Mouse (Mus musculus) limb, embryonic 15.5 days (tissue): ENCODE results near the gene Ipo9. TPM values are rescaled to one million over a fixed set of nuclear protein-coding genes. Genes with fewer than 3 reads are reported as not detected.

Source experiments
- ATAC-seq: fragments of 200-750 bp; cut with Nextera tagmentation; 2 replicates; pipeline ENCODE4 v1.8.0; 2017; ENCODE audit warnings: low read depth, moderate TSS enrichment; ENCODE audit not compliant: insufficient number of reproducible peaks, low FRiP score, low TSS enrichment
- H3K27ac ChIP-seq: fragments of 300-500 bp; sonication (generic); 2 replicates; pipeline ENCODE4 v1.5.1; 2015; ENCODE audit warnings: moderate library complexity, mild to moderate bottlenecking, inconsistent platforms
- H3K27me3 ChIP-seq: fragments of 300-500 bp; sonication (generic); 2 replicates; pipeline ENCODE4 v1.6.1; 2015; ENCODE audit warnings: inconsistent platforms
- H3K36me3 ChIP-seq: fragments of 300-500 bp; sonication (generic); 2 replicates; pipeline ENCODE4 v1.6.1; 2015; ENCODE audit warnings: inconsistent platforms
- H3K4me1 ChIP-seq: fragments of 300-500 bp; sonication (generic); 2 replicates; pipeline ENCODE4 v1.6.1; 2015; ENCODE audit warnings: inconsistent platforms
- H3K4me2 ChIP-seq: fragments of 300-500 bp; sonication (generic); 2 replicates; pipeline ENCODE4 v1.6.1; 2015; ENCODE audit warnings: mild to moderate bottlenecking, inconsistent platforms
- H3K4me3 ChIP-seq: fragments of 300-500 bp; sonication (generic); 2 replicates; pipeline ENCODE4 v1.5.1; 2015; ENCODE audit warnings: mild to moderate bottlenecking, inconsistent platforms
- H3K9ac ChIP-seq: fragments of 300-500 bp; sonication (generic); 2 replicates; pipeline ENCODE4 v1.6.1; 2015; ENCODE audit warnings: inconsistent platforms
- H3K9me3 ChIP-seq: fragments of 300-500 bp; sonication (generic); 2 replicates; pipeline ENCODE4 v1.6.1; 2016; ENCODE audit warnings: inconsistent platforms
- WGBS: fragments of 180-500 bp; shearing (Covaris S2); methylation state at CpG from one replicate; pipeline ENCODE4 v1.1.7; 2015; 5-methylcytosine and 5-hydroxymethylcytosine counted together
- polyA plus RNA-seq: library from polyadenylated mRNA; unstranded; fragments of >200 nt; fragmentation: Nextera tagmentation; extraction: Ambion mirVana; gene quantifications from 2 replicates; pipeline ENCODE4 v1.2.1, GENCODE M21; 2015

The Ipo9 gene
- 102 and 113 TPM in 2 replicates for polyA plus RNA-seq

DNA sequence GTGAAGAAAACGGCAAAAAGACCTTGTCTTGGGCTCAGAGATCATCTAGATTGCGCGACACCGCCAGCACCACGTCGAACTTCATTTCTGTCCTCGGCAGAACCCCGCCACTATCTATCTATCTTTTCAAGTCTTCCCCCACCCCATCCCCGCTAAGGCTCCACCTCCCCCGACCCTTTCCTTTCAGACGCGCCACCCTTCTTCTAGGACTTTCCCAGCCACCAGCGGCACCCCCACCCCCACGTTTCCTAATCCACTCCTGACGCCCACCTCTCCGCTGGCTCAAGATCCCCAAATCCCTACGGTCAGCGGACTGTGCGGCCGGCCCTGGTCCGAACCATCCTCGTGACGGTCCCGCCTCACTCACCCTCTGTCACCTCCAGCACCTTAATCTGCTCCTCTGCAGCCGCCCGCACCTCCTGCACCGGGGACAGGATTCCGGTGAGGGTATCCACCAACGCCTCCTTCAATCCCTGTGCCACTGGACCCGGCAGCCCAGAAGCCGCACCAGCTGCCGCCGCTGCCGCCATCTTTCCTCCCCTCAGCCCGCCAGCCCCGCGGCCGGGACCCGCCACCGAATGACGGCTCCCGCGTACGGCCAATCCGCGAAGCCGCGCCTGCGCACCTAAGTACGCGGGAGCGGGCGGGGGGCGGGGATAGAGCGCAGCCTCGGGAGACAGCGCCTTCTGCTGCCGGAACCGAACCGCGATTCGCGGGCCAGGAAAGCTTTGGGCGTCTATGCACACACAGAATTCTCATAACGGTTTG, at the start of gene Ipo9:
TSS of gene Ipo9 (minus strand) at position 599 of the 768 bp plus-strand sequence.
- no peaks in the 10 kb centered on the region for H3K9me3 ChIP-seq
- peak within 1 kb of the TSS; percentile 87 for H3K9ac ChIP-seq
- no peaks in the 10 kb centered on the region for H3K27me3 ChIP-seq
- WGBS, result under 1% methylated on average over 65 of the region's 65 CpGs
- H3K4me3 ChIP-seq, result peak within 1 kb of the TSS; percentile 97
- H3K27ac ChIP-seq, result peak within 1 kb of the TSS; percentile 91
- peak within 1 kb of the TSS; percentile 59 for H3K4me2 ChIP-seq
- peaks cover 18% of the 10 kb centered on the region for H3K4me1 ChIP-seq
- peaks cover 16% of the 10 kb centered on the region; the same call in 1 of the 2 replicates for H3K36me3 ChIP-seq
- peak; percentile 88 for ATAC-seq

DNA sequence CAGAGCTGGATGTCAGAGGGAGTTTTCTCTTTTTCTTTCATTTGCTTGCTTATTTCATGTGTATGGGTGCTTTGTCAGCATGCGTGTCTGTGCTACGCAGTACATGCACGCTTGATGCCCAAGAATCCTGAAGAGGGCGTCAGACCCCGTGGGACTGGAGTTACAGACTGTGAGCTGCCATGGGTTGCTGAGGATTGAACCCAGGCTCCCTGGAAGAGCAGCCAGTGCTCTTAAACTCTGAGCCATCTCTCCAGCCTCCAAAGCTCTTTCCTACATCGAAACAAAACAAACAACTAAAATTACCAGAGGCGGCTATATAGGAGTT, 45.2 kb upstream of the Ipo9 start:
- Histone ChIP-seq H3K27me3 (no peaks in the 10 kb centered on the region), H3K27ac (no peak overlapping the region), H3K4me3 (no peak overlapping the region), H3K4me1 (peaks cover 10% of the 10 kb centered on the region), H3K4me2 (no peak overlapping the region), H3K9me3 (no peaks in the 10 kb centered on the region), H3K9ac (no peak overlapping the region), H3K36me3 (peaks cover 15% of the 10 kb centered on the region)
- 76% methylated on average over 7 of the region's 7 CpGs for WGBS
- ATAC-seq, result no peak

GRCm38 (mm10) chr1:135474861-135475570, 44.7 kb upstream of the Ipo9 start:
- no peak overlapping the region for H3K4me3 ChIP-seq
- H3K27ac ChIP-seq, result no peak overlapping the region
- H3K9me3 ChIP-seq, result no peaks in the 10 kb centered on the region
- no peak for ATAC-seq
- no peaks in the 10 kb centered on the region for H3K27me3 ChIP-seq
- no peak overlapping the region for H3K4me2 ChIP-seq
- peaks cover 20% of the 10 kb centered on the region for H3K36me3 ChIP-seq
- H3K9ac ChIP-seq, result no peak overlapping the region
- peaks cover 10% of the 10 kb centered on the region for H3K4me1 ChIP-seq
- WGBS, result 54% methylated on average over 15 of the region's 15 CpGs

GRCm38 (mm10) chr1:135472536-135472935, 42.2 kb upstream of the Ipo9 start:
- H3K9me3 ChIP-seq, result no peaks in the 10 kb centered on the region
- no peak overlapping the region for H3K27ac ChIP-seq
- peaks cover 10% of the 10 kb centered on the region for H3K4me1 ChIP-seq
- WGBS, result 67% methylated on average over 5 of the region's 5 CpGs
- H3K4me3 ChIP-seq, result no peak overlapping the region
- H3K27me3 ChIP-seq, result no peaks in the 10 kb centered on the region
- no peak for ATAC-seq
- H3K4me2 ChIP-seq, result no peak overlapping the region
- H3K36me3 ChIP-seq, result peaks cover 29% of the 10 kb centered on the region
- H3K9ac ChIP-seq, result no peak overlapping the region

DNA sequence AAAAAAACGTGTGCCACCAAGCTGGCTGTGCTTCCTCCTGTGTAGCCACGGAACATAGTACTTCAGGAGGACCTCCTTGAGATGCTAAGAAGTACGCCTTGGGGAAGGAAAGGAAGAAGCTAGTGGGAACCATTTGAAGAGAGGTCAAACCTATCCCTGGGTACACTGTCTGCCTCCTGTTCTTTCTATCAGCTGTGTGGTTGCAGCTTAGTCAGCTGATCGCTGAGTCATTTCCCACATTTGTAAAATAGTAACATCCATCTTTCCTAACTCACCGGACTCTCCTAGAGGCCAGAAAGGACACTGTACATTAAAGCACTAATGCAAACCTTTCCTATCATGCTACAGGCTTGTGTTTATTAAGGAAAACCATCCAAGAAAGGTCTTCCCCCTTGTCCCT, 41.4 kb upstream of the Ipo9 start:
- Histone ChIP-seq H3K4me3 (no peak overlapping the region), H3K27ac (no peak overlapping the region), H3K4me1 (peaks cover 10% of the 10 kb centered on the region), H3K27me3 (no peaks in the 10 kb centered on the region), H3K9me3 (no peaks in the 10 kb centered on the region), H3K9ac (no peak overlapping the region), H3K36me3 (peaks cover 37% of the 10 kb centered on the region), H3K4me2 (no peak overlapping the region)
- no peak for ATAC-seq
- 77% methylated on average over 5 of the region's 5 CpGs for WGBS

- Histone ChIP-seq H3K4me2 (no peak overlapping the region), H3K9ac (no peak overlapping the region), H3K27me3 (no peaks in the 10 kb centered on the region), H3K9me3 (no peaks in the 10 kb centered on the region), H3K36me3 (peaks cover 49% of the 10 kb centered on the region), H3K4me3 (no peak overlapping the region), H3K4me1 (peaks cover 9% of the 10 kb centered on the region), H3K27ac (no peak overlapping the region)
- WGBS, result 89% methylated on average over 13 of the region's 13 CpGs
- ATAC-seq, result no peak
Observed at GRCm38 (mm10) chr1:135470546-135470945, 40.2 kb upstream of the Ipo9 start.

- H3K9me3 ChIP-seq, result no peaks in the 10 kb centered on the region
- no peak overlapping the region for H3K4me2 ChIP-seq
- no peak overlapping the region for H3K27ac ChIP-seq
- 91% methylated on average over 5 of the region's 5 CpGs for WGBS
- no peaks in the 10 kb centered on the region for H3K4me1 ChIP-seq
- ATAC-seq, result no peak
- H3K27me3 ChIP-seq, result no peaks in the 10 kb centered on the region
- peaks cover 62% of the 10 kb centered on the region for H3K36me3 ChIP-seq
- no peak overlapping the region for H3K4me3 ChIP-seq
- H3K9ac ChIP-seq, result no peak overlapping the region
Observed at GRCm38 (mm10) chr1:135467462-135467861, 37.2 kb upstream of the Ipo9 start.

DNA sequence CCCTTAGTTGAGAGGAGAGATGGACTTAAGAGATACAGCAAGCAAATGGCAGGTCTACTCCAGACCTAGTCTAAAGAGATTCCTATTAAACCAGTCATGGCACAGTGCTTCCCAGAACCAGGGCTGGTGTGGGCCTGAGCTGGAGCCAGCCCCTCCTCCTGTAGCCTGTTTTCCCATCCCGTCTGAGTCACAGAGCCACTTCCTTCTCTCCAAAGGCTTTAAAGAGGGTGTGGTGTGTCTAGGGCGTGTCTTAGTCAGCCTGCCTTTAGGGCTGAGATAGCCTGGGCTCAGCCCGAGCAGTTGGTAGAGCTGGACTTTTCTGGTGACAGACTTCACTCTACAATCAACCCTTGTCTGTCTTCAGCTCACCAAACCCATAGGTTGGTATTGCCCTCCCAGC, 36.6 kb upstream of the Ipo9 start:
- WGBS, result 44% methylated on average over 3 of the region's 3 CpGs
- H3K4me3 ChIP-seq, result no peak overlapping the region
- H3K36me3 ChIP-seq, result peaks cover 61% of the 10 kb centered on the region
- H3K27me3 ChIP-seq, result no peaks in the 10 kb centered on the region
- H3K4me1 ChIP-seq, result 0 out of 2 replicates have a peak, but pooled peaks cover 2% of the 10 kb centered on the region
- ATAC-seq, result no peak
- H3K4me2 ChIP-seq, result no peak overlapping the region
- H3K27ac ChIP-seq, result no peak overlapping the region
- H3K9ac ChIP-seq, result no peak overlapping the region
- no peaks in the 10 kb centered on the region for H3K9me3 ChIP-seq

GRCm38 (mm10) chr1:135465734-135466133, 35.4 kb upstream of the Ipo9 start:
- H3K27me3 ChIP-seq, result no peaks in the 10 kb centered on the region
- 92% methylated on average over 19 of the region's 19 CpGs for WGBS
- H3K4me3 ChIP-seq, result no peak overlapping the region
- H3K9ac ChIP-seq, result no peak overlapping the region
- no peak overlapping the region for H3K27ac ChIP-seq
- no peak overlapping the region for H3K4me2 ChIP-seq
- H3K36me3 ChIP-seq, result peaks cover 49% of the 10 kb centered on the region
- no peak for ATAC-seq
- no peaks in the 10 kb centered on the region for H3K9me3 ChIP-seq
- H3K4me1 ChIP-seq, result 0 out of 2 replicates have a peak, but pooled peaks cover 2% of the 10 kb centered on the region

- Histone ChIP-seq H3K36me3 (peaks cover 64% of the 10 kb centered on the region), H3K4me3 (no peak overlapping the region), H3K4me1 (0 out of 2 replicates have a peak, but pooled peaks cover 2% of the 10 kb centered on the region), H3K27me3 (no peaks in the 10 kb centered on the region), H3K9ac (no peak overlapping the region), H3K4me2 (no peak overlapping the region), H3K9me3 (no peaks in the 10 kb centered on the region), H3K27ac (peak overlapping the region; percentile 54; the same call in 1 of the 2 replicates)
- ATAC-seq, result no peak
- WGBS, result 74% methylated on average over 8 of the region's 8 CpGs
Observed at GRCm38 (mm10) chr1:135462736-135463135, 32.4 kb upstream of the Ipo9 start.

DNA sequence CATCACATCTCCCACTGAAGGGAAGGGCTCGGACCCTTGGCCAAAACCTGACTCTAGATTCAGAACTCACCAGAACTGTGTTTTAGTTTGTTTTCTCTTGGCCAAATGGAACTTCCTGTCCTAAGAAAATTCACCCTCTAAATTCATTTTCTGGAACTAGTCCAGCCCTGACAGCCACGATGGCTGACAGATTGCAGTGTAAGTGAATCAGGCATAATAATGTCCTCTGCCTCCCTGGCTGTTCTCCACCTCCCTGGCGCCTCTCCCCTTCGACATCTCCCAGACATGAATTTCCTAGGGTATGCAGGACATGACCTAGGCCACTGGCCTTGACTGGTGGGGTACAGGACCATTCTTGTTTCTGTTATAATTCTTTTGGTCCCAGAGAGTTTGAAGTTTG, 32.0 kb upstream of the Ipo9 start:
- no peaks in the 10 kb centered on the region for H3K27me3 ChIP-seq
- ATAC-seq, result no peak
- peaks cover 60% of the 10 kb centered on the region for H3K36me3 ChIP-seq
- no peaks in the 10 kb centered on the region for H3K9me3 ChIP-seq
- peak overlapping the region; percentile 54 for H3K27ac ChIP-seq
- H3K4me3 ChIP-seq, result no peak overlapping the region
- 0 out of 2 replicates have a peak, but pooled peaks cover 2% of the 10 kb centered on the region for H3K4me1 ChIP-seq
- no peak overlapping the region for H3K9ac ChIP-seq
- WGBS, result 68% methylated on average over 4 of the region's 4 CpGs
- H3K4me2 ChIP-seq, result no peak overlapping the region

GRCm38 (mm10) chr1:135461097-135461730, 30.9 kb upstream of the Ipo9 start:
- H3K27ac ChIP-seq, result no peak overlapping the region
- H3K27me3 ChIP-seq, result no peaks in the 10 kb centered on the region
- no peak for ATAC-seq
- peaks cover 55% of the 10 kb centered on the region for H3K36me3 ChIP-seq
- H3K9ac ChIP-seq, result no peak overlapping the region
- 0 out of 2 replicates have a peak, but pooled peaks cover 2% of the 10 kb centered on the region for H3K4me1 ChIP-seq
- 79% methylated on average over 3 of the region's 3 CpGs for WGBS
- no peak overlapping the region for H3K4me3 ChIP-seq
- no peak overlapping the region for H3K4me2 ChIP-seq
- no peaks in the 10 kb centered on the region for H3K9me3 ChIP-seq
